Mouse (Mus musculus) MEL (cell line): Measurements from ENCODE around the gene Etfa. TPM values are rescaled to one million over a fixed set of nuclear protein-coding genes. Genes with fewer than 3 reads are reported as not detected.

ENCODE experiments used
- DNase-seq: peaks from one replicate; pipeline ENCODE4 v3.0.0; 2011; ENCODE audit warnings: low read depth, low spot score
- H3K27ac ChIP-seq: 2 replicates; pipeline ENCODE4 v1.5.1; 2012; ENCODE audit warnings: low read depth, mild to moderate bottlenecking, control low read depth, low read length, moderate library complexity; ENCODE audit not compliant: control insufficient read depth
- H3K27me3 ChIP-seq, 2 experiments: fragments of 150-350 bp in 1 of 2; sonication (generic) in 1 of 2; 2 replicates each; pipeline ENCODE4 v1.6.1; 2012; ENCODE audit warnings: low read length in 2 of 2, mild to moderate bottlenecking in 2 of 2, improper control_type of control experiment in 1 of 2, moderate library complexity in 1 of 2; ENCODE audit not compliant: insufficient read depth in 2 of 2, control insufficient read depth in 1 of 2
- H3K36me3 ChIP-seq, 2 experiments: 2 replicates each; pipeline ENCODE4 v1.6.1; 2012 to 2014; ENCODE audit warnings: low read length in 2 of 2, improper control_type of control experiment in 1 of 2, inconsistent platforms in 1 of 2, mild to moderate bottlenecking in 1 of 2; ENCODE audit not compliant: insufficient read depth in 2 of 2, control insufficient read depth in 1 of 2
- H3K4me1 ChIP-seq, 2 experiments: fragments of 150-350 bp in 1 of 2; sonication (generic) in 1 of 2; 2 replicates each; pipeline ENCODE4 v1.6.1; 2012; ENCODE audit warnings: low read length in 2 of 2, improper control_type of control experiment in 1 of 2, mild to moderate bottlenecking in 1 of 2; ENCODE audit not compliant: insufficient read depth in 2 of 2, control insufficient read depth in 1 of 2
- H3K4me3 ChIP-seq, 2 experiments: fragments of 150-350 bp in 1 of 2; sonication (generic) in 1 of 2; 2 replicates each; pipeline ENCODE4 v1.5.1; 2012; ENCODE audit warnings: low read depth in 2 of 2, low read length in 2 of 2, mild to moderate bottlenecking in 2 of 2, moderate library complexity in 2 of 2, control low read depth in 1 of 2, improper control_type of control experiment in 1 of 2; ENCODE audit not compliant: control insufficient read depth in 1 of 2, insufficient read depth in 1 of 2
- H3K79me2 ChIP-seq: 2 replicates; pipeline ENCODE4 v1.6.1; 2012; ENCODE audit warnings: mild to moderate bottlenecking, low read length, moderate library complexity; ENCODE audit not compliant: control insufficient read depth, poor library complexity, insufficient read depth
- H3K9ac ChIP-seq: 2 replicates; pipeline ENCODE4 v1.6.1; 2012; ENCODE audit warnings: low read depth, mild to moderate bottlenecking, control low read depth, low read length, moderate library complexity; ENCODE audit not compliant: control insufficient read depth, poor library complexity, severe bottlenecking
- H3K9me3 ChIP-seq: fragments of 150-350 bp; sonication (generic); replicated peaks from 2 replicates; pipeline ENCODE4 v1.6.1; 2012; ENCODE audit warnings: mild to moderate bottlenecking, low read length, improper control_type of control experiment, moderate library complexity; ENCODE audit not compliant: insufficient read depth
- BHLHE40 ChIP-seq: IDR thresholded peaks from 2 replicates; pipeline ENCODE4 v1.6.1; 2012; ENCODE audit warnings: low read depth, mild to moderate bottlenecking, inconsistent platforms, low read length, improper control_type of control experiment, borderline replicate concordance
- CHD1 ChIP-seq: IDR thresholded peaks from 2 replicates; pipeline ENCODE4 v1.6.1; 2012; ENCODE audit warnings: low read depth, mild to moderate bottlenecking, inconsistent platforms, low read length, improper control_type of control experiment
- CHD2 ChIP-seq: IDR thresholded peaks from 2 replicates; pipeline ENCODE4 v1.6.1; 2011; ENCODE audit warnings: low read length, improper control_type of control experiment
- E2F4 ChIP-seq: IDR thresholded peaks from 2 replicates; pipeline ENCODE4 v1.6.1; 2011; ENCODE audit warnings: low read depth, low read length, improper control_type of control experiment, borderline replicate concordance
- ELF1 ChIP-seq: IDR thresholded peaks from 2 replicates; pipeline ENCODE4 v1.6.1; 2014; ENCODE audit warnings: low read depth, mild to moderate bottlenecking, inconsistent platforms, low read length, improper control_type of control experiment, moderate library complexity
- GABPA ChIP-seq: IDR thresholded peaks from 2 replicates; pipeline ENCODE4 v1.6.1; 2012; ENCODE audit warnings: low read depth, mild to moderate bottlenecking, inconsistent platforms, low read length, improper control_type of control experiment, moderate library complexity
- HCFC1 ChIP-seq: IDR thresholded peaks from 2 replicates; pipeline ENCODE4 v1.6.1; 2012; ENCODE audit warnings: low read depth, mild to moderate bottlenecking, inconsistent platforms, low read length, improper control_type of control experiment, moderate library complexity
- MAFK ChIP-seq: IDR thresholded peaks from 2 replicates; pipeline ENCODE4 v1.6.1; 2011; ENCODE audit warnings: low read depth, mild to moderate bottlenecking, low read length, improper control_type of control experiment, borderline replicate concordance
- MAZ ChIP-seq: IDR thresholded peaks from 2 replicates; pipeline ENCODE4 v1.6.1; 2012; ENCODE audit warnings: low read depth, mild to moderate bottlenecking, inconsistent platforms, low read length, improper control_type of control experiment
- MYB ChIP-seq: IDR thresholded peaks from 2 replicates; pipeline ENCODE4 v1.6.1; 2011; ENCODE audit warnings: mild to moderate bottlenecking, low read depth, low read length, improper control_type of control experiment
- MYC ChIP-seq: IDR thresholded peaks from 2 replicates; pipeline ENCODE4 v1.6.1; 2011; ENCODE audit warnings: low read depth, mild to moderate bottlenecking, low read length, improper control_type of control experiment, moderate library complexity
- POLR2AphosphoS2 ChIP-seq: IDR thresholded peaks from 2 replicates; pipeline ENCODE4 v1.6.1; 2011; ENCODE audit warnings: low read length, improper control_type of control experiment
- POLR2AphosphoS5 ChIP-seq: IDR thresholded peaks from 2 replicates; pipeline ENCODE4 v1.6.1; 2012; ENCODE audit warnings: low read depth, borderline replicate concordance, mild to moderate bottlenecking, inconsistent platforms, low read length, moderate library complexity, mixed read lengths
- RCOR1 ChIP-seq: IDR thresholded peaks from 2 replicates; pipeline ENCODE4 v1.6.1; 2012; ENCODE audit warnings: low read depth, mild to moderate bottlenecking, inconsistent platforms, low read length, improper control_type of control experiment
- SIN3A ChIP-seq: IDR thresholded peaks from 2 replicates; pipeline ENCODE4 v1.6.1; 2012; ENCODE audit warnings: low read length, improper control_type of control experiment, inconsistent platforms
- TAL1 ChIP-seq: IDR thresholded peaks from 2 replicates; pipeline ENCODE4 v1.6.1; 2012; ENCODE audit warnings: mild to moderate bottlenecking, inconsistent platforms, low read length, moderate library complexity, mixed read lengths
- TBP ChIP-seq: IDR thresholded peaks from 2 replicates; pipeline ENCODE4 v1.8.0; 2011; ENCODE audit warnings: low read depth, low read length, improper control_type of control experiment
- TCF12 ChIP-seq: IDR thresholded peaks from 2 replicates; pipeline ENCODE4 v1.6.1; 2014; ENCODE audit warnings: low read depth, mild to moderate bottlenecking, inconsistent platforms, low read length, improper control_type of control experiment, moderate library complexity
- UBTF ChIP-seq: IDR thresholded peaks from 2 replicates; pipeline ENCODE4 v1.6.1; 2012; ENCODE audit warnings: low read depth, mild to moderate bottlenecking, inconsistent platforms, low read length, improper control_type of control experiment, moderate library complexity, borderline replicate concordance; ENCODE audit not compliant: insufficient read depth
- USF1 ChIP-seq: IDR thresholded peaks from 2 replicates; pipeline ENCODE4 v1.6.1; 2014; ENCODE audit warnings: low read depth, mild to moderate bottlenecking, inconsistent platforms, low read length, improper control_type of control experiment, moderate library complexity
- ZC3H11A ChIP-seq: IDR thresholded peaks from 2 replicates; pipeline ENCODE4 v1.6.1; 2012; ENCODE audit warnings: low read depth, mild to moderate bottlenecking, inconsistent platforms, low read length, improper control_type of control experiment
- ZMIZ1 ChIP-seq: IDR thresholded peaks from 2 replicates; pipeline ENCODE4 v1.6.1; 2012; ENCODE audit warnings: low read depth, mild to moderate bottlenecking, inconsistent platforms, low read length, improper control_type of control experiment, moderate library complexity
- ZNF384 ChIP-seq: IDR thresholded peaks from 2 replicates; pipeline ENCODE4 v1.6.1; 2012; ENCODE audit warnings: low read depth, mild to moderate bottlenecking, inconsistent platforms, low read length, improper control_type of control experiment
- polyA plus RNA-seq, 2 experiments: library from polyadenylated mRNA; stranded (reverse) in 1 of 2; unstranded in 1 of 2; fragments of >175 nt in 1 of 2; fragments of >200 nt in 1 of 2; gene quantifications; 2 replicates each; pipeline versions ENCODE4 v1.2.1 to v1.2.4; 2012; ENCODE audit warnings: low replicate concordance in 2 of 2, low read depth in 1 of 2; ENCODE audit not compliant: insufficient read length in 2 of 2, insufficient read depth in 1 of 2, missing spikeins in 1 of 2
- total RNA-seq: library from RNA; depleted of rRNA; stranded (reverse); fragments of 300-350 nt; gene quantifications from 2 replicates; pipeline ENCODE4 v1.2.3, GENCODE M21; 2012

Gene Etfa
- total and polyA plus RNA-seq, 3 experiments: 37.5 to 126 TPM; not detected in 1

GRCm38 (mm10) chr9:55439206-55439780, 72.8 kb downstream of the Etfa start:
- no peaks in the 10 kb centered on the region for H3K27me3 ChIP-seq
- H3K79me2 ChIP-seq: no peaks in the 10 kb centered on the region
- H3K9ac ChIP-seq: peak overlapping the region; percentile 38; the same call in 1 of the 2 replicates
- H3K27ac ChIP-seq: no peak overlapping the region
- no peaks in the 10 kb centered on the region for H3K36me3 ChIP-seq
- TF ChIP-seq MYB: no peak
- peak; percentile 42; the same call in 1 of the 2 replicates for TF ChIP-seq USF1
- no peaks in the 10 kb centered on the region for H3K9me3 ChIP-seq
- DNase-seq: peak; percentile 59
- peaks cover 0 to 4% of the 10 kb centered on the region in 2 experiments; a peak in 1 of 4 replicates for H3K4me1 ChIP-seq
- H3K4me3 ChIP-seq: peak overlapping the region; percentile 26 to 31; a peak in 3 of 4 replicates

- peaks cover 0 to 4% of the 10 kb centered on the region in 2 experiments; a peak in 1 of 4 replicates for H3K4me1 ChIP-seq
- H3K9me3 ChIP-seq: no peaks in the 10 kb centered on the region
- no peak for TF ChIP-seq UBTF
- no peak for TF ChIP-seq E2F4
- TF ChIP-seq RCOR1: no peak
- TF ChIP-seq MYB: no peak
- TF ChIP-seq BHLHE40: no peak
- no peak for TF ChIP-seq MAZ
- no peak for TF ChIP-seq ZNF384
- TF ChIP-seq POLR2AphosphoS2: no peak
- no peak for TF ChIP-seq SIN3A
- H3K27me3 ChIP-seq: no peaks in the 10 kb centered on the region
- H3K36me3 ChIP-seq: no peaks in the 10 kb centered on the region
- DNase-seq: no peak
- H3K79me2 ChIP-seq: no peaks in the 10 kb centered on the region
- H3K4me3 ChIP-seq: no peak overlapping the region
- H3K9ac ChIP-seq: no peak overlapping the region
- H3K27ac ChIP-seq: no peak overlapping the region
Measured at GRCm38 (mm10) chr9:55438433-55438832, 73.6 kb downstream of the Etfa start.

GRCm38 (mm10) chr9:55433875-55434274, 78.2 kb downstream of the Etfa start:
- Histone ChIP-seq H3K9me3 (no peaks in the 10 kb centered on the region), H3K4me1 (no peaks in the 10 kb centered on the region), H3K27ac (no peak overlapping the region), H3K4me3 (no peak overlapping the region), H3K27me3 (no peaks in the 10 kb centered on the region), H3K36me3 (no peaks in the 10 kb centered on the region), H3K79me2 (no peaks in the 10 kb centered on the region), H3K9ac (no peak overlapping the region)
- no peak for DNase-seq
- no peak for TF ChIP-seq ZC3H11A
- TF ChIP-seq ZMIZ1: no peak
- no peak for TF ChIP-seq RCOR1
- TF ChIP-seq UBTF: no peak
- TF ChIP-seq TCF12: no peak
- no peak for TF ChIP-seq MAFK
- TF ChIP-seq POLR2AphosphoS5: no peak
- TF ChIP-seq GABPA: no peak
- TF ChIP-seq E2F4: no peak
- no peak for TF ChIP-seq ELF1
- TF ChIP-seq TBP: no peak
- TF ChIP-seq CHD1: no peak
- no peak for TF ChIP-seq MYC
- no peak for TF ChIP-seq HCFC1
- TF ChIP-seq TAL1: no peak
- no peak for TF ChIP-seq CHD2
- no peak for TF ChIP-seq MAZ
- no peak for TF ChIP-seq MYB
- TF ChIP-seq SIN3A: no peak
